Mouse (Mus musculus): Measurements from ENCODE around the gene Egflam.

The Egflam gene

GRCm38 (mm10) chr15:7167906-7168532 is 230.2 kb downstream of the Egflam start:
- DNase-seq, result no peak

GRCm38 (mm10) chr15:7167238-7167905 is 230.8 kb downstream of the Egflam start:
- DNase-seq, result no peak

- DNase-seq, result no peak
Observed at GRCm38 (mm10) chr15:7166735-7167134, 231.5 kb downstream of the Egflam start.

- DNase-seq, result no peak
Observed at GRCm38 (mm10) chr15:7163851-7164250, 234.3 kb downstream of the Egflam start.

- no peak for DNase-seq
Observed at GRCm38 (mm10) chr15:7160321-7160720, 237.9 kb downstream of the Egflam start.

- no peak for DNase-seq
Observed at GRCm38 (mm10) chr15:7159869-7160268, 238.3 kb downstream of the Egflam start.

- DNase-seq, result no peak
Observed at GRCm38 (mm10) chr15:7157658-7158057, 240.5 kb downstream of the Egflam start.

Measured in kidney, postnatal 14 days (tissue).